Mouse (Mus musculus): Measurements from ENCODE around the gene Ccdc88c.

- TF ChIP-seq CTCF (IDR thresholded peaks at IDR 0.05; ENCODE audit: control insufficient read depth, insufficient read depth, low read length) (no peak), POLR2A (IDR thresholded peaks at IDR 0.05; ENCODE audit: borderline replicate concordance, control insufficient read depth, low read depth, low read length) (no peak)
These were observed 15.7 kb downstream of the Ccdc88c start for GRCm38 (mm10) chr12:101013078-101013665.
